8 mouse cellular contexts compared by ENCODE assay signal in the genomic region with DNA sequence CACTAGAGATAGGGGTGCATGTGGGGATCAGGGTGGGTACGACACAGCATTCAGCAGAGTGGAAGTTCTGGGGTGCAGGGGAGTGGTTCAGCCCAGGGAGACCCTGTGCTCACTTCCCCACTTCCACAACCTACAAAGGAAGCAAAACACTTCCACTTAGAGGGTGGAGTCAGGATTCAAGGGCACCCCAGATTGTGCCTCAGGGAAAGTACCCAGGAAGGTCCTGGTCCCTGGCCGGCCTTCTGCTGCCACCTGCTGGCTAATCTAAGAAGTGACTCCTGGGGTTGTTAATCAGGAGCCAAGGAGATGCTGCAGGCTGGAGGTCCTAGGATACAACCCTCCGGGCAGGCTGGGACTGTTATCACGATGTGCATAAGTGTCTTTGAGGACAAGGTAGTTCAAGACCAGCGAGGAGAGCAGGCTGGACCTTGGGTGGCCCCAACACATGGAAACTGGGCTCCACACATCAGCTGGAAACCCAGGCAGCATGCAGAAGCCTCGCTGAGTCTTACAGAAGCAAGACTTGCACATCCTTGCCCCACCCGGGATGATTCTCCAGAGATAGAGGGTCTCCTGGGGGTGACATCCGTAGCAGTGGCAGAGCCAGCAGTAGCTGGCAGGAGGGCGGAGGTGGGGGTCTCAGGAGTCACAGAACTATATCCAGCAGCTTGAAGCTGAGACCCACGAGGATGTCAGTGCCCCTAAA. TPM values are rescaled to one million over a fixed set of nuclear protein-coding genes. Genes with fewer than 3 reads are reported as not detected.
DNase-seq lines count a peak whose midpoint lies in the region; ATAC-seq and TF ChIP-seq lines count a peak whose summit lies in the region.

No protein-coding gene starts in this region.

- H3K36me3 ChIP-seq in embryonic facial prominence, embryonic 10.5 days (replicated peaks), result no peaks in the 10 kb centered on the region
- peaks cover 32% of the 10 kb centered on the region for H3K36me3 ChIP-seq in limb, embryonic 14.5 days (ENCODE audit: control insufficient read depth, insufficient read depth, low read length)

- no peak overlapping the region for H3K27ac ChIP-seq in embryonic facial prominence, embryonic 10.5 days (replicated peaks)
- 0 out of 2 replicates have a peak overlapping the region, but pooled peaks have one; percentile 55 for H3K27ac ChIP-seq in limb, embryonic 14.5 days (replicated peaks; ENCODE audit: low read depth, low read length)

- no peak overlapping the region for H3K4me2 ChIP-seq in limb, embryonic 14.5 days (replicated peaks; ENCODE audit: low read depth, low read length, severe bottlenecking)

- H3K9me3 ChIP-seq in embryonic facial prominence, embryonic 10.5 days, result no peaks in the 10 kb centered on the region
- no peaks in the 10 kb centered on the region for H3K9me3 ChIP-seq in limb, embryonic 14.5 days (ENCODE audit: control insufficient read depth, low read length)

- H3K27me3 ChIP-seq in embryonic facial prominence, embryonic 10.5 days (replicated peaks; ENCODE audit: low read depth, poor library complexity, severe bottlenecking), result peaks cover 65% of the 10 kb centered on the region
- no peaks in the 10 kb centered on the region for H3K27me3 ChIP-seq in limb, embryonic 14.5 days (ENCODE audit: control insufficient read depth, insufficient read depth, low read length)

- H3K4me1 ChIP-seq in embryonic facial prominence, embryonic 10.5 days, result peaks cover 9% of the 10 kb centered on the region
- peaks cover 9% of the 10 kb centered on the region; the same call in 1 of the 2 replicates for H3K4me1 ChIP-seq in limb, embryonic 14.5 days (ENCODE audit: control insufficient read depth, insufficient read depth, low read length)

- ATAC-seq in limb, embryonic 14.5 days (ENCODE audit: low FRiP score, low read depth), result peak; percentile 18

- peak overlapping the region; percentile 21; the same call in 1 of the 2 replicates for H3K9ac ChIP-seq in limb, embryonic 14.5 days (ENCODE audit: low read depth, low read length, severe bottlenecking)

- DNase-seq in A20 (ENCODE audit: low read depth, low spot score), result peak; percentile 63
- DNase-seq in adrenal gland, postnatal 25 days, result peak; percentile 85
- DNase-seq in embryonic facial prominence, embryonic 10.5 days (ENCODE audit: low spot score), result peak; percentile 77
- peak; percentile 89 to 93 for DNase-seq in heart, adult 18-20 months
- DNase-seq in kidney, adult 8-10 months, result peak; percentile 89 to 93
- peak; percentile 68 for DNase-seq in limb, embryonic 14.5 days (ENCODE audit: low spot score)
- peak; percentile 83 for DNase-seq in naive thymus-derived CD4-positive, alpha-beta T cell, adult 2 months (ENCODE audit: low read depth)
- DNase-seq in spleen, postnatal 4 days (ENCODE audit: low spot score in 2 of 2), result peak; percentile 71 to 88

- TF ChIP-seq POLR2A in limb, embryonic 14.5 days (IDR thresholded peaks at IDR 0.05; ENCODE audit: borderline replicate concordance, extremely low read depth, insufficient read depth, insufficient read length), result no peak

- WGBS in embryonic facial prominence, embryonic 10.5 days, result 39% methylated on average over 10 of the region's 10 CpGs
- 34% methylated on average over 10 of the region's 10 CpGs for WGBS in limb, embryonic 14.5 days

- no peak overlapping the region for H3K4me3 ChIP-seq in embryonic facial prominence, embryonic 10.5 days
- no peak overlapping the region for H3K4me3 ChIP-seq in limb, embryonic 14.5 days (replicated peaks; ENCODE audit: low read length)

RNA-seq across cellular contexts. Expression of a gene that starts 25.4 kb away (rescaled TPM):
- total RNA-seq in adrenal gland, postnatal 25 days (2021), result 28.5 and 42.3 TPM in 2 replicates
- 0.29 and 0.75 TPM in 2 replicates for polyA plus RNA-seq in embryonic facial prominence, embryonic 10.5 days (2016; fragmentation: Nextera tagmentation; extraction: Ambion mirVana)
- 10 to 100 TPM; 73.1 to 74.9 TPM for total RNA-seq in heart, adult 18-20 months (2021)
- polyA plus RNA-seq in limb, embryonic 14.5 days (2012; rRNA removed), result 0.36 and 0.84 TPM in 2 replicates
- 2.2 and 2.8 TPM in 2 replicates for polyA plus RNA-seq in limb, embryonic 14.5 days (2014; fragmentation: Nextera tagmentation; extraction: Ambion mirVana)
